Mouse (Mus musculus) retina, embryonic 14.5 days (tissue): ENCODE measurements around the gene Wdr54.

ENCODE experiments used
- DNase-seq: peaks from one replicate; pipeline ENCODE4 v3.0.0-alpha.2; 2015; ENCODE audit warnings: low spot score

The Wdr54 gene

GRCm38 (mm10) chr6:83127419-83127818 is 28.8 kb downstream of the Wdr54 start:
- no peak for DNase-seq

GRCm38 (mm10) chr6:83125331-83125730 is 30.9 kb downstream of the Wdr54 start, which contains the start of gene Ino80b:
Ino80b (minus strand) TSS chr6:83125431.
- no peak for DNase-seq

GRCm38 (mm10) chr6:83124851-83125312 is 31.3 kb downstream of the Wdr54 start:
- peak; percentile 97 for DNase-seq

GRCm38 (mm10) chr6:83122961-83123360 is 33.2 kb downstream of the Wdr54 start:
- DNase-seq: no peak

GRCm38 (mm10) chr6:83121863-83122710 is 34.1 kb downstream of the Wdr54 start:
- no peak for DNase-seq

GRCm38 (mm10) chr6:83120930-83121862 is 35.0 kb downstream of the Wdr54 start, which contains the start of gene Wbp1:
Wbp1 (minus strand) TSS chr6:83121559.
- peak; percentile 98 for DNase-seq

GRCm38 (mm10) chr6:83119734-83120051 is 36.5 kb downstream of the Wdr54 start:
- no peak for DNase-seq

- DNase-seq: no peak
Measured at GRCm38 (mm10) chr6:83118825-83119733, 37.1 kb downstream of the Wdr54 start.

GRCm38 (mm10) chr6:83118369-83118768 is 37.8 kb downstream of the Wdr54 start:
- no peak for DNase-seq

- DNase-seq: no peak
Measured at GRCm38 (mm10) chr6:83117616-83118015, 38.6 kb downstream of the Wdr54 start.

GRCm38 (mm10) chr6:83117165-83117438 is 39.1 kb downstream of the Wdr54 start:
- DNase-seq: no peak

GRCm38 (mm10) chr6:83116373-83117164 is 39.6 kb downstream of the Wdr54 start:
- no peak for DNase-seq

GRCm38 (mm10) chr6:83115682-83116372 is 40.4 kb downstream of the Wdr54 start:
- peak; percentile 33 for DNase-seq

GRCm38 (mm10) chr6:83115011-83115671 is 41.1 kb downstream of the Wdr54 start, which contains the start of gene Mogs:
Mogs (plus strand) TSS chr6:83115496.
- peak; percentile 90 for DNase-seq

- DNase-seq: no peak
Measured at GRCm38 (mm10) chr6:83111510-83112136, 44.6 kb downstream of the Wdr54 start.

- DNase-seq: peak; percentile 90
Measured at GRCm38 (mm10) chr6:83108762-83109668, 47.2 kb downstream of the Wdr54 start, which contains the start of gene Mrpl53. Mrpl53 (plus strand) TSS chr6:83109040.

- DNase-seq: peak; percentile 83
Measured at GRCm38 (mm10) chr6:83107566-83108400, 48.4 kb downstream of the Wdr54 start.
